Mouse (Mus musculus) right cerebral cortex, postnatal 10 days (tissue): ENCODE measurements around the gene Mtm1.
"Not testable (repeated sequence)": the region's sequence is repeated elsewhere in the genome, so short reads cannot be mapped to it uniquely, and the experiment has no call there.

Experiments used
- DNase-seq, 2 experiments: peaks; one replicate each; pipeline ENCODE4 v3.0.0; 2021; ENCODE audit warnings: low spot score in 2 of 2

Mtm1 gene

GRCm38 (mm10) chrX:71285473-71285872 is 74.9 kb downstream of the Mtm1 start:
- DNase-seq = no peak

GRCm38 (mm10) chrX:71287088-71287487 is 76.5 kb downstream of the Mtm1 start:
- DNase-seq = no peak

GRCm38 (mm10) chrX:71294191-71294590 is 83.6 kb downstream of the Mtm1 start:
- DNase-seq = no peak

- DNase-seq = no peak
Measured at GRCm38 (mm10) chrX:71296005-71296404, 85.4 kb downstream of the Mtm1 start.

- no peak for DNase-seq
Measured at GRCm38 (mm10) chrX:71302148-71302547, 91.6 kb downstream of the Mtm1 start.

- peak; percentile 46 to 66 for DNase-seq
Measured at GRCm38 (mm10) chrX:71311229-71311628, 100.7 kb downstream of the Mtm1 start.

- no peak for DNase-seq
Measured at GRCm38 (mm10) chrX:71314380-71314779, 103.8 kb downstream of the Mtm1 start.

GRCm38 (mm10) chrX:71352033-71352432 is 141.5 kb downstream of the Mtm1 start:
- DNase-seq = no peak

- no peak for DNase-seq
Measured at GRCm38 (mm10) chrX:71355331-71355730, 144.8 kb downstream of the Mtm1 start.

GRCm38 (mm10) chrX:71361793-71362192 is 151.2 kb downstream of the Mtm1 start:
- not testable (repeated sequence) for DNase-seq

- peak in 1 of 2 experiments; percentile 23 for DNase-seq
Measured at GRCm38 (mm10) chrX:71364062-71364461, 153.5 kb downstream of the Mtm1 start.

GRCm38 (mm10) chrX:71364554-71364991 is 154.0 kb downstream of the Mtm1 start, which contains the start of gene Mtmr1:
TSS of gene Mtmr1 (plus strand) at chrX:71364760.
- peak; percentile 78 to 83 for DNase-seq

GRCm38 (mm10) chrX:71365011-71365410 is 154.4 kb downstream of the Mtm1 start:
- DNase-seq = peak; percentile 31 to 35
